Mouse (Mus musculus) forebrain, embryonic 10.5 days (tissue): ENCODE measurements at regions not wholly inside any gene's neighbourhood (a gene's known extent, or its start where the extent isn't known, plus 50 kb on each side); places are given as distances from the start of the nearest gene placed in this dataset.

ENCODE experiments used
- DNase-seq: peaks from one replicate; pipeline ENCODE4 v3.0.0-alpha.2; 2017; ENCODE audit warnings: low spot score; ENCODE audit errors: extremely low spot score
- H3K27ac ChIP-seq: fragments of 300-500 bp; sonication (generic); 2 replicates; pipeline ENCODE4 v1.5.1; 2016; ENCODE audit warnings: mild to moderate bottlenecking
- H3K27me3 ChIP-seq: fragments of 300-500 bp; sonication (generic); 2 replicates; pipeline ENCODE4 v1.6.1; 2016; ENCODE audit warnings: mild to moderate bottlenecking; ENCODE audit not compliant: poor library complexity, severe bottlenecking
- H3K36me3 ChIP-seq: fragments of 300-500 bp; sonication (generic); replicated peaks from 2 replicates; pipeline ENCODE4 v1.6.1; 2016; ENCODE audit warnings: mild to moderate bottlenecking, moderate library complexity
- H3K4me1 ChIP-seq: fragments of 300-500 bp; sonication (generic); 2 replicates; pipeline ENCODE4 v1.6.1; 2016
- H3K4me3 ChIP-seq: fragments of 300-500 bp; sonication (generic); 2 replicates; pipeline ENCODE4 v1.5.1; 2016; ENCODE audit warnings: mild to moderate bottlenecking, moderate library complexity
- H3K9me3 ChIP-seq: fragments of 300-500 bp; sonication (generic); 2 replicates; pipeline ENCODE4 v1.6.1; 2016; ENCODE audit warnings: mild to moderate bottlenecking, moderate library complexity
- WGBS: fragments of 180-500 bp; shearing (Covaris S2); methylation state at CpG from one replicate; pipeline ENCODE4 v1.1.7; 2016; 5-methylcytosine and 5-hydroxymethylcytosine counted together

DNA sequence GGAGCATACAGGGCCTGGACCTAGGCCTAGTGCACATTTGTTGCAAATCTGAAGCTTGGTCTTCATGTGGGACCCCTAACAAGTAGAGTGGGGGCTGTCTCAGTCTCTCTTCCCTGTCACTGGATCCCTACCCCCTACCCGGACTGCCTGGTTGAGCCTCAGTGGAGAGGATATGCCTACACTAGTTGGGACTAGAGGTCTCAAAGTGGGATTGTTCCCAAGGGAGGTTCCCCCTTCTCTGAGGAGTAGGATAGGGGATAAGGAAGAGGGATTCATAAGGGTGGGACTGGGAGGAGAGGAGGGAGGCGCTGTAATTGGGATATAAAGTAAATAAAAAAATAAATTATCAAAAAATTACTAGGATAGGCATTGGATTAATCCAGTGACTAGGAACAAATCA, 464.0 kb upstream of the Map3k7 start:
- Histone ChIP-seq H3K27me3 (no peaks in the 10 kb centered on the region), H3K4me1 (no peaks in the 10 kb centered on the region), H3K9me3 (no peaks in the 10 kb centered on the region), H3K36me3 (no peaks in the 10 kb centered on the region), H3K4me3 (no peak overlapping the region), H3K27ac (no peak overlapping the region)
- 98% methylated on average over 2 of the region's 2 CpGs for WGBS
- no peak for DNase-seq

DNA sequence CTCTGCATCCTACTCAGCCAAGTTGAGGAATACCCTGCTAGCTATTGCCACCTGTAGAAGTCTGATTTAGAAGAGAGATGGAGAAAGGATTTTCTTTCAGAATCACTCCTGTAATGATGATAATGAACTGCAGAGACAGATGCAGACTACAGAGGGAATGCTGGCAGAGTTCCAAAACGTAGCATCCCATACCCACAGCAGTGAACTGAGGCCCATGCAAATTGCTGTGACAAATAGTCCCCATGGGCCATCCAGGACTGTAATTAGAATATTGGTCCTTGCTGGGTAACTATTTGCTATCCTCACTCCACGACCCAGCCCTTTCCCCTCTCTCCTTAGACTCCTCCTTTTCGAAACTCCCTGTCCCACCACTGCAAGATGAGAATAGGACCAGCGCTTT, 463.5 kb upstream of the Map3k7 start:
- Histone ChIP-seq H3K27me3 (no peaks in the 10 kb centered on the region), H3K4me1 (no peaks in the 10 kb centered on the region), H3K27ac (no peak overlapping the region), H3K36me3 (no peaks in the 10 kb centered on the region), H3K9me3 (no peaks in the 10 kb centered on the region), H3K4me3 (no peak overlapping the region)
- DNase-seq = no peak
- 79% methylated on average over 4 of the region's 4 CpGs for WGBS

DNA sequence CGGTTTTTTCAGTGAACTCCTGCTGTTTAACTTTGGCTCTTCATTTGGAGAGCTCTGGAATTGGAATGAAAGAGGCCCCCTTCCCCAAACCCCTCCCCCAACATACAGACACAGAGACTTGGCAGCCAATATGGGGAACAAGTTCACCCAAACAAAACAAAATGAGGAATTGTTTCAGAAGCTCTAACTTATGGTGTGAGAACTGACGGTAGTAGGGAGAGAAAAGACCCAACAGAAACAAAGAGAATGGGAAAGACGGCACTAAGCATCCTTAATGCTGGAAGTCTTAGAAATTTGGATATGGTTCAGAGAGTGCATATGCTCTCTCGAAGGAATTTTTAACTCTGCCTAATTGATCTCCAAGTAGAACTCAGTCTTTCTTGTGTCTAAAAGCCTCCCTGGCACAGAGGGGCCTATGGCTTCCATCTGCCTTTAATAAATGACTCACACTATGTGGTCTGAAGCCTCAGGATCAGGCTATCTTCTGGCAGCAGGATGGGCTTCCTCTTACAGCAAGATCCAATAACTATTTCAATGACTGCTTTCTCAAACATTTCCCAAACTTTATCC, 438.2 kb upstream of the Map3k7 start:
- Histone ChIP-seq H3K27ac (no peak overlapping the region), H3K36me3 (no peaks in the 10 kb centered on the region), H3K27me3 (no peaks in the 10 kb centered on the region), H3K4me1 (peaks cover 3% of the 10 kb centered on the region; the same call in 1 of the 2 replicates), H3K9me3 (no peaks in the 10 kb centered on the region), H3K4me3 (no peak overlapping the region)
- no peak for DNase-seq
- 65% methylated on average over 4 of the region's 4 CpGs for WGBS

DNA sequence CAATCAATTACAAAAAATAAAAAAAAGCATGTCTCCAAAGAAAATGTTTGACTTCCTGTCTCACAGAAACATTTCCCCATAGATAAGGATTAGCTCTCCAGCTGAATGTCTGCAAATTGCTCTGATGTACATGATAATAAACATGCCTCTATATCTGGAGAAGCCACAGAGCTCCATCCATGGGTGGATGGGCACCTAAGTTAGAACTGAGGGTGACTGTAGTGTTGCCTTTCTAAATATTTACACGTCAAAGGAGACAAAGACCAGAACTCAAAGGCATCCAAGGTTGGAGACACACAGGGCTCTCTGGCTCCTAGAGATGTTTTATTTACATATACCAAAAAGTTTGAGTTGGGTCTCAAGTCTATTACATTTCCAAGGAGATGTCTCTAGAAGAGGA, 427.1 kb upstream of the Map3k7 start:
- Histone ChIP-seq H3K4me1 (no peaks in the 10 kb centered on the region), H3K27ac (no peak overlapping the region), H3K9me3 (no peaks in the 10 kb centered on the region), H3K36me3 (no peaks in the 10 kb centered on the region), H3K27me3 (no peaks in the 10 kb centered on the region), H3K4me3 (no peak overlapping the region)
- DNase-seq = no peak
- WGBS = 81% methylated on average over 1 of the region's 1 CpGs

DNA sequence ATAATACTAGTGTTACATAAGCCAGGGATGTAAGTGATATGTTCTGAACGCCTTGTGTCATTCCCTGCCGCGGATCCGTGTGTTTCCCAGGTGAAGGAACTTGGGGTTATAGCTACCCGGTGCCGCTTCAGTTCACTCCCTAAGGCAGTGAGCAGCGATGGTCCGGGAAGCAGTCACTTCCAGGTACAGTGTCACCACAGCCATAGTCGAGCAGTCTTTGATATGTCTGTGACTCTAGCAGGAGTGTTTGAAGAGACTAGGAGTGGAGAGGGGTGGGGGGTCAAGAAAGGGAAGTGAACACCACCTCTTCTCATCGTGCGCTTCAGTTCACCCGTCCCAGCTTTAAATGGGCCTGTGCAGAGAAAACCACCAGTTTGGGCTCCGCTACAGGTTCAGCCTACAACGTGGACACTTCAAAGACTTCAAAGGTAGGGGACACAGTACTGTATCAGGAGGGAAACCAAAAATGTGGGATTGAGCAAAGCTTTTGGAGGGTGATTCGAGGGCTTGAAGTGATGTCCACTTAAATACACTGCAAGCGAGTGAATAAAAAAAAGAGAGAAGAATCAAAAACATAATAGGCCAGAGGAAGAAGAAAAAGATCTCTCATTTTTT, 410.0 kb upstream of the Map3k7 start:
- Histone ChIP-seq H3K4me1 (no peaks in the 10 kb centered on the region), H3K27me3 (no peaks in the 10 kb centered on the region), H3K9me3 (no peaks in the 10 kb centered on the region), H3K4me3 (no peak overlapping the region), H3K27ac (no peak overlapping the region), H3K36me3 (no peaks in the 10 kb centered on the region)
- no peak for DNase-seq
- 93% methylated on average over 16 of the region's 16 CpGs for WGBS

DNA sequence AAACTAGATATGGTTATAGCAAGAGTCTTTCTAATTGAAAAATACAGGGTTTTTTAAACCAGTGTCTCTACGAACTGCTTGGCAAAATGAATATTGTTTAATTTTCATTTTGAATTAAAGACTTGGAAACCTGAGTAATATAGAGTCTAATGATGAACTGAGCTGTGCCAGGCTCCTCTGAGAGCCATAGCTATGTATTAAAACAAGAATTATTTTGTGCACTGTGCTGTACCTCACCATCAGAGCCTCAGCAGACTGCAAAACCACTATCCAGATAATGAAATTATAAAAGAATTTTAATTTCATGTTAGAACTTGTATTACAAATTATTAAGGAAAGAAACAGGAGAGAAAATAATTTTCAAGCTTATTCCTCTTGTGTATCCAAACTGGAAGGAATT, 408.8 kb upstream of the Map3k7 start:
- H3K27ac ChIP-seq = no peak overlapping the region
- no peak for DNase-seq
- H3K27me3 ChIP-seq = no peaks in the 10 kb centered on the region
- no peak overlapping the region for H3K4me3 ChIP-seq
- no peaks in the 10 kb centered on the region for H3K36me3 ChIP-seq
- WGBS = 98% methylated on average over 1 of the region's 1 CpGs
- H3K4me1 ChIP-seq = peaks cover 1% of the 10 kb centered on the region
- no peaks in the 10 kb centered on the region for H3K9me3 ChIP-seq

DNA sequence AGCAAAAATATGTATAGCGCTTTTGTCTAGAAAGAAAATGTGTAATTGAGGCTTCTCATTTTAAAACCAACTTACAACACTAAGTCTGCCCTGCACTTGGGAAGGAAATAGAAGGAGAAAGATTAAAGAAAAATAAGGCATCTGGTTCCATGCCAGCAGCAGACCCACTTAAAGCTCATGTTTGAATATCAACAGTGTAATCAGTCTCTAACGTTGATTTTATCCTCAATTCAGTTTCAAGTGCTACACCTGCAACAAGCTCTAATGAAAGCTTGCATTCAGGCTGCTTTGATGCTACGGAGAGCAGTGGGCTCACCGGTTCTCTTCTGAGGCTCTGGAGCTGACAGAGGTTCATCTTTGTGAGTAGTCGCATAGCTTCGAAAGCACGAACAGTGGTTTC, 406.6 kb upstream of the Map3k7 start:
- peaks cover 5% of the 10 kb centered on the region for H3K4me1 ChIP-seq
- WGBS = 95% methylated on average over 7 of the region's 7 CpGs
- H3K36me3 ChIP-seq = no peaks in the 10 kb centered on the region
- H3K27ac ChIP-seq = no peak overlapping the region
- H3K4me3 ChIP-seq = no peak overlapping the region
- no peak for DNase-seq
- no peaks in the 10 kb centered on the region for H3K9me3 ChIP-seq
- H3K27me3 ChIP-seq = no peaks in the 10 kb centered on the region

DNA sequence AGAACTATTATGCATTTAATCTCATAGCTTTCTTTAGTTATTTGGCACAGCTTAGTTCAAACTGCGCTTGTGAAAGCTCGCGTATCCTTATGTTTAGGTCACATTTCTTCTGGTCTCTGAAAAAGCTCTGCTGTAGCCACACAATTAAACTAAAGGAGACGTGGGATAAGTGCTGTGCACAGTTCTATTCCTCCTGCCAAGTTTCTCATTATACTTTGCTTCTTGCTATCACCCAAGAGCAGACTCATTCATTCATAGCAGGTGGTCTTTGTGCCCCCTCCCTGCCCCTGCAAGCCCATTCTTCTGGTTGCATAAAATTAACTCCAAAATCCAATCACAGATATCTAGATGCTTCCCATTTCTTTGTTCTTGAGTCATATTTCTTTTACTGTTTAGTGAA, 403.6 kb upstream of the Map3k7 start:
- no peak for DNase-seq
- H3K4me3 ChIP-seq = no peak overlapping the region
- no peaks in the 10 kb centered on the region for H3K36me3 ChIP-seq
- peaks cover 26% of the 10 kb centered on the region for H3K27me3 ChIP-seq
- H3K27ac ChIP-seq = no peak overlapping the region
- H3K9me3 ChIP-seq = no peaks in the 10 kb centered on the region
- H3K4me1 ChIP-seq = peaks cover 13% of the 10 kb centered on the region
- 71% methylated on average over 4 of the region's 4 CpGs for whole genome bisulfite sequencing

DNA sequence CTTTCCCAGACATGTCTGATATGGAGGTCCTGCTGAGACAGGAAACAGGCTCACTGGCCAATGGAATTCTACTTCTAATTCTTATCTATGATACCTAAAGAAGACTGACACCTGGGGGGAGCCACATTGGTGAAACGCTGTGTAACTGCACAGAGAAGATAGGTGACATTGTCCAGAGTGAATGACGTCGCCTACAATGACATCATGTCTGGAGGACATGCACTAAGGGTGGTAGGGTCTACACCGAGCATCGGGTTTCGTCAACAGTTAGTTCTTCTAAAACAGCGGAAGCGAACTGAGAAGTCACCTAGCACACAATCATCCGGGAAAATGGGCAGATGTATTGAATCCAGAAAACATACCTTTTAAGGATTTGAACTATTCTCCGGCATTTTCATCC, 402.7 kb upstream of the Map3k7 start:
- peaks cover 35% of the 10 kb centered on the region for H3K27me3 ChIP-seq
- no peak for DNase-seq
- no peaks in the 10 kb centered on the region for H3K36me3 ChIP-seq
- no peak overlapping the region for H3K27ac ChIP-seq
- 91% methylated on average over 10 of the region's 10 CpGs for WGBS
- H3K9me3 ChIP-seq = no peaks in the 10 kb centered on the region
- peaks cover 15% of the 10 kb centered on the region for H3K4me1 ChIP-seq
- H3K4me3 ChIP-seq = no peak overlapping the region

DNA sequence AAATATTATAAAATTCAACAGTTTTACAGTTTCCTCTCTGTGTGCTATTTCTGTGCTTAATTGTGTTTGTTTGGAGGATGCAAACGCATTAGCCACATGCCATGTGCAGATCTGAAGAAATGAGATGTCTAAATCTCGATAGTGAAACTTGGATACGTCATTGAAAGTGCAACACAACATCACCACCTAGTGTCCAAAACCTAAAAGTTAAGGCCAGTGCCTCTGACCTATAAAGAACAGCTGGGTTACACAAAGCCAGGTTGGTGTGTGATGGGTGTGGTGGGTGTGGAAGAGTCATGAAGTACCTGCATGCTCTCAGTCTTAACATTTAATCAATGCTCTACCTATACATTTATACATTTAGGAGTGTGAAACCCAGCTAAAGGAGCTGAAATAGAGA, 402.1 kb upstream of the Map3k7 start:
- H3K9me3 ChIP-seq = no peaks in the 10 kb centered on the region
- no peak overlapping the region for H3K27ac ChIP-seq
- no peak overlapping the region for H3K4me3 ChIP-seq
- H3K27me3 ChIP-seq = peaks cover 38% of the 10 kb centered on the region
- 51% methylated on average over 3 of the region's 3 CpGs for WGBS
- peaks cover 21% of the 10 kb centered on the region for H3K4me1 ChIP-seq
- no peaks in the 10 kb centered on the region for H3K36me3 ChIP-seq
- DNase-seq = no peak

DNA sequence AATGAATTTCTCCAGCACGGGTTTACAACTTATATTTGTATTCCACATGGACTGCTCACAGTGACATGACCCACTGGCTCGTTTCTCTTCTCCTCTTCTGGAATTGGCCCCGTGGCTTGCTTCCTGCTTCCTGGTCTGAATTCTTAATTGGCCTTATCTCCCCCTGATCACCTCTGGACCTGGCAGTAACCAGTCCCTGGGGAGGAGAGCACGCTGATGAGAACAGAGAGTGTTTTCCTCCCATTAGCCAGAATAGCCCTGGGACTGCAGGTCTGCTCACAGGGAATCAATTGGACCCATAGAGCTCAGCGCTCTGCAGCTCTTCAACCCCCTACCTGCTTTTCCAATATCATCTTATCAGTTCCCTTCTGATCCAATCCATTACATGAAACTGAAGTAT, 397.7 kb upstream of the Map3k7 start:
- H3K9me3 ChIP-seq = no peaks in the 10 kb centered on the region
- no peak overlapping the region for H3K27ac ChIP-seq
- peaks cover 21% of the 10 kb centered on the region for H3K4me1 ChIP-seq
- peaks cover 65% of the 10 kb centered on the region for H3K27me3 ChIP-seq
- no peak overlapping the region for H3K4me3 ChIP-seq
- no peak for DNase-seq
- WGBS = 58% methylated on average over 5 of the region's 5 CpGs
- H3K36me3 ChIP-seq = no peaks in the 10 kb centered on the region

DNA sequence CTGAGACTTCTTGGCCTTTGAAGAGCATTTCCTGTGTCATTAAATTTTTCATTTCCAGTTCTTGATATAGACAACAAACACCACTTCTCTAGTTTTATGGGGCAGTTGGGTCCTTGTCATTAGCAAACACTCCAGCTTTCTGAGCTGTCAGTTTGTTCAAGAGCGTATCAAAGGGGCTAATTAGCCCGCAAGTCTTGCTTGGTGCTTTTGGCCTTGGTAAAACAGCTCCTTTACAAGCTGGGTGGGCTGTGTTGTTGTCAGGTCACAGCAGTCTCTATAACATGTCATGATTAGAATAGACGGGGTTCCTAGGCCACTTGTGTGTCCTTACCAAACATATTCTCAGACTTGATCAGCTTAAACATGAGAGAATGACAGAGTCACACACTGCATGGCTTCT, 397.1 kb upstream of the Map3k7 start:
- H3K27ac ChIP-seq = no peak overlapping the region
- no peaks in the 10 kb centered on the region for H3K9me3 ChIP-seq
- DNase-seq = no peak
- H3K36me3 ChIP-seq = no peaks in the 10 kb centered on the region
- no peak overlapping the region for H3K4me3 ChIP-seq
- 46% methylated on average over 3 of the region's 3 CpGs for WGBS
- H3K4me1 ChIP-seq = peaks cover 21% of the 10 kb centered on the region
- peaks cover 65% of the 10 kb centered on the region for H3K27me3 ChIP-seq

DNA sequence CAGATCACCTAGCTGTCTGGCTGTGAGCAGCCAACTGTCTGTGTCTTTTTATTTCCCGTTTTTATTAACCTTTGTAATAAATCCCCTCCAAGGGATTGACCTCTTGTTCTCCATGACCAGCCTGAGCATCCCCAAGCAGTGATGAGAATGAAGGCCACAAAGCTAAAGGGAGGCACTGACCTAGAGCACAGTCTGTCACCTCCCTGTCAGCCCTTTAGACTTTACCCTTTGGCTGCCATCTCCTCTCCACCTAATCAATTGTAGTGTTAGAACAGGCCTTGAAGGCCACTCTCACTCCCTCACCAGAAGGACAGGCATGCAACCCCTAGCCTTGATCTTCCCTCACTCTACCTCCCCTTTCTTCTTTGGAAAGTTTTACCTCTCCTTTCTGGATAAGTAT, 394.2 kb upstream of the Map3k7 start:
- Histone ChIP-seq H3K36me3 (no peaks in the 10 kb centered on the region), H3K27ac (no peak overlapping the region), H3K4me3 (no peak overlapping the region), H3K4me1 (peaks cover 14% of the 10 kb centered on the region), H3K27me3 (peaks cover 45% of the 10 kb centered on the region), H3K9me3 (no peaks in the 10 kb centered on the region)
- DNase-seq = no peak
- WGBS = 69% methylated on average over 1 of the region's 1 CpGs
